Mouse (Mus musculus): Measurements from ENCODE around the gene Mus81.
"Not testable (repeated sequence)": the region's sequence is repeated elsewhere in the genome, so short reads cannot be mapped to it uniquely, and the experiment has no call there.

Gene Mus81

GRCm38 (mm10) chr19:5487768-5488550 lies at the start of gene Mus81:
TSS of gene Mus81 (minus strand) at chr19:5488402.
- DNase-seq (ENCODE audit: low spot score), result peak; percentile 92

- no peak for DNase-seq (ENCODE audit: low spot score)
These were observed 44.3 kb upstream of the Mus81 start for GRCm38 (mm10) chr19:5532520-5532919.

GRCm38 (mm10) chr19:5530138-5530524 lies 41.9 kb upstream of the Mus81 start:
- no peak for DNase-seq (ENCODE audit: low spot score)

GRCm38 (mm10) chr19:5529325-5530137 lies 41.3 kb upstream of the Mus81 start:
- peak; percentile 91 for DNase-seq (ENCODE audit: low spot score)

GRCm38 (mm10) chr19:5525204-5525603 lies 37.0 kb upstream of the Mus81 start:
- DNase-seq (ENCODE audit: low spot score), result no peak

- DNase-seq (ENCODE audit: low spot score), result no peak
These were observed 30.5 kb upstream of the Mus81 start for GRCm38 (mm10) chr19:5518721-5519120.

- DNase-seq (ENCODE audit: low spot score), result no peak
These were observed 28.8 kb upstream of the Mus81 start for GRCm38 (mm10) chr19:5516906-5517505.

GRCm38 (mm10) chr19:5515840-5516777 lies 27.9 kb upstream of the Mus81 start:
- DNase-seq (ENCODE audit: low spot score), result no peak

GRCm38 (mm10) chr19:5513005-5513349 lies 24.8 kb upstream of the Mus81 start:
- DNase-seq (ENCODE audit: low spot score), result no peak

- DNase-seq (ENCODE audit: low spot score), result no peak
These were observed 24.1 kb upstream of the Mus81 start for GRCm38 (mm10) chr19:5512091-5513004.

- peak; percentile 19 for DNase-seq (ENCODE audit: low spot score)
These were observed 23.0 kb upstream of the Mus81 start for GRCm38 (mm10) chr19:5511074-5511632.

- DNase-seq (ENCODE audit: low spot score), result peak; percentile 90
These were observed 22.1 kb upstream of the Mus81 start, which contains the start of gene Snx32 for GRCm38 (mm10) chr19:5510031-5511026. TSS of gene Snx32 (minus strand) at chr19:5510538.

- no peak for DNase-seq (ENCODE audit: low spot score)
These were observed 15.5 kb upstream of the Mus81 start, which contains the start of gene 1700020D05Rik for GRCm38 (mm10) chr19:5503687-5504086. TSS of gene 1700020D05Rik (minus strand) at chr19:5503787.

GRCm38 (mm10) chr19:5500330-5500875 lies 12.2 kb upstream of the Mus81 start:
- DNase-seq (ENCODE audit: low spot score), result no peak

- DNase-seq (ENCODE audit: low spot score), result no peak
These were observed 7.8 kb upstream of the Mus81 start for GRCm38 (mm10) chr19:5496052-5496370.

GRCm38 (mm10) chr19:5495353-5496051 lies 7.3 kb upstream of the Mus81 start:
- DNase-seq (ENCODE audit: low spot score), result no peak

GRCm38 (mm10) chr19:5494314-5494713 lies 6.1 kb upstream of the Mus81 start:
- no peak for DNase-seq (ENCODE audit: low spot score)

- DNase-seq (ENCODE audit: low spot score), result not testable (repeated sequence)
These were observed 5.1 kb upstream of the Mus81 start for GRCm38 (mm10) chr19:5493301-5493721.
